Mouse (Mus musculus): Measurements from ENCODE around the gene Barhl2.

The Barhl2 gene

DNA sequence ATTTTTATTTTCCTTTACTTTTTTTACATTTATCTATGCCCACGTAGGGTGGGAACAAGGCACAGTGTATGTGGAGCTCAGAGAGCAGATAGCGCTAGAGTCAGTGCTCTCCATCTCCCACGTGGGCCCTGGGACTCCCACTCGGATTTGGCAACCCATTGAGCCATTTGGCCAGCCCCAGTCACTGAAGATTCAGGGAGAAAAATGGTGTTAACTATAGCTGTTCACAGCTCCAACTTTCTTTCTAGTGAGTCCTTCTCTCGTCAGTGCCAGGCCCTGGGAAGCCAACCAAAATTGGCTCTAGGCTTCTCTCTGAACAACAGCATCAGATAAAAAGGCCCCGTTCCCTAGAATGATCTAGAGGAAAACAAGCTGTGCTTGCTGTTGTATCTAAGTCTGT is 42.2 kb downstream of the Barhl2 start:
- no peak for DNase-seq (ENCODE audit: low spot score in 2 of 2)

DNA sequence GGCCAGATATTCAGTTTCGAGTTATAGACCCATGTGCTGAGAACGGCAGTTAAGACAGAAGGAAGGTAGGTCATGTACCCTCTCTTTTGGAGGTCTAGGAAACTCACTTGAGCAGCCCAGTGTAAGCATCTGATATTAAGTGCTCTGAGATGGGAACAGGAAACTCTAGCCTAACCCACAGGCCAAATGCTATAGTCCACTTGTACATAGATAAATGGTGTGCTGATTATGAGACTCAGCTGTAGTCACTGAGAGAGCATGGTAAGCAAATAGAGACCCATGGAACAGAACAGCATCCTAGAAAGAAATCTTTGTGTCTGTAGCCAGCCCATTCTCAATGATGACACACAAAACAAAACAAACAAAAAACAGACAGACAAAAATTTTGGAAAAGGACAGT is 55.2 kb downstream of the Barhl2 start:
- DNase-seq (ENCODE audit: low spot score in 2 of 2) = no peak

Measured in right cerebral cortex, postnatal 36 days (tissue).